Mouse (Mus musculus) megakaryocyte, embryonic 14.5 days (primary cell): ENCODE measurements around the gene Thg1l.

ENCODE experiments used
- FLI1 ChIP-seq: IDR thresholded peaks from 2 replicates; pipeline ENCODE4 v1.6.1; 2012; ENCODE audit warnings: low read length, inconsistent platforms, mixed read lengths
- GATA1 ChIP-seq: IDR thresholded peaks from 3 replicates; pipeline ENCODE4 v1.6.1; 2012; ENCODE audit warnings: mixed read lengths, low read length, inconsistent platforms, borderline replicate concordance

DNA sequence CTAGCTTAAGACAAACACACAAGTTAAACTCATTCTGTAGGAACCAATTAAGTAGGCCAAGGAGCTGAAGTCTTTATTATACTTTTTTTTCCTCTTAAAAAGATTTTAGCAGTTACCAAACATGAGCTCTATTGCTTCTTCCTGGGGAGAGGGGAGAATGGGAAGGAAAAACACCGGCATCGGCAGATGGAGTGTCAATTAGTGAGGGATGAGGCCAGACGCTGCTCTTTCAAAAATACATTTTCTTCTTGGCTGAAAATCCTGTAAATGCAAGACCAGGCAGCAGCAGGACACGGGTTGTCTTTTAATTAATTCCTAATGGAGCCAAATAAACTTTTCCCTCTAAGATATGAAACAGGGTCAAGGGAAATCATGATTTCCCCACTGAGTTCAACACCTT lies 8.5 kb downstream of the Thg1l start:
- TF ChIP-seq GATA1 (no peak), FLI1 (no peak)
